Mouse (Mus musculus) bone marrow, adult 2 months (tissue): ENCODE results near the gene Qdpr. TPM values are rescaled to one million over a fixed set of nuclear protein-coding genes. Genes with fewer than 3 reads are reported as not detected.

ENCODE experiments used
- H3K27ac ChIP-seq: fragments of 200-500 bp; 2 replicates; pipeline ENCODE4 v1.5.1; 2012; ENCODE audit warnings: low read depth, mild to moderate bottlenecking, control low read depth, inconsistent platforms, low read length; ENCODE audit not compliant: control insufficient read depth, poor library complexity, insufficient read depth
- H3K4me1 ChIP-seq: fragments of 200-500 bp; 2 replicates; pipeline ENCODE4 v1.6.1; 2011; ENCODE audit warnings: low read length; ENCODE audit not compliant: control insufficient read depth, insufficient read depth
- H3K4me3 ChIP-seq: fragments of 200-500 bp; replicated peaks from 2 replicates; pipeline ENCODE3; 2011; ENCODE audit warnings: mild to moderate bottlenecking, low read depth, low read length, control low read depth; ENCODE audit not compliant: control insufficient read depth
- CTCF ChIP-seq: fragments of 200-500 bp; IDR thresholded peaks from 2 replicates; pipeline ENCODE4 v1.5.1; 2011; ENCODE audit warnings: low read length, control low read depth; ENCODE audit not compliant: control insufficient read depth, insufficient read depth
- POLR2A ChIP-seq: fragments of 200-500 bp; IDR thresholded peaks from 2 replicates; pipeline ENCODE4 v1.6.1; 2011; ENCODE audit warnings: low read depth, mild to moderate bottlenecking, control low read depth, low read length, borderline replicate concordance; ENCODE audit not compliant: control insufficient read depth
- WGBS: fragments of 180-500 bp; shearing (Covaris S2); methylation state at CpG from one replicate; pipeline ENCODE4 v1.1.7; 2018; 5-methylcytosine and 5-hydroxymethylcytosine counted together
- polyA plus RNA-seq: library from polyadenylated mRNA; stranded (reverse); fragments of >200 nt; gene quantifications from 2 replicates; pipeline ENCODE4 v1.2.4, GENCODE M21; 2011; ENCODE audit warnings: low replicate concordance; ENCODE audit not compliant: missing spikeins, insufficient read depth, insufficient read length

The Qdpr gene
- polyA plus RNA-seq, 1 experiment, result 25.8 TPM

GRCm38 (mm10) chr5:45424021-45424886 is 25.8 kb downstream of the Qdpr start:
- Histone ChIP-seq H3K27ac (no peak overlapping the region), H3K4me1 (no peaks in the 10 kb centered on the region), H3K4me3 (no peak overlapping the region)
- 32% methylated on average over 8 of the region's 8 CpGs for WGBS
- TF ChIP-seq CTCF (peak; percentile 69), POLR2A (no peak)

- WGBS, result 68% methylated on average over 12 of the region's 12 CpGs
- H3K27ac ChIP-seq, result no peak overlapping the region
- H3K4me1 ChIP-seq, result no peaks in the 10 kb centered on the region
- no peak overlapping the region for H3K4me3 ChIP-seq
- TF ChIP-seq POLR2A (no peak), CTCF (no peak)
Measured at GRCm38 (mm10) chr5:45421881-45422844, 27.9 kb downstream of the Qdpr start.

DNA sequence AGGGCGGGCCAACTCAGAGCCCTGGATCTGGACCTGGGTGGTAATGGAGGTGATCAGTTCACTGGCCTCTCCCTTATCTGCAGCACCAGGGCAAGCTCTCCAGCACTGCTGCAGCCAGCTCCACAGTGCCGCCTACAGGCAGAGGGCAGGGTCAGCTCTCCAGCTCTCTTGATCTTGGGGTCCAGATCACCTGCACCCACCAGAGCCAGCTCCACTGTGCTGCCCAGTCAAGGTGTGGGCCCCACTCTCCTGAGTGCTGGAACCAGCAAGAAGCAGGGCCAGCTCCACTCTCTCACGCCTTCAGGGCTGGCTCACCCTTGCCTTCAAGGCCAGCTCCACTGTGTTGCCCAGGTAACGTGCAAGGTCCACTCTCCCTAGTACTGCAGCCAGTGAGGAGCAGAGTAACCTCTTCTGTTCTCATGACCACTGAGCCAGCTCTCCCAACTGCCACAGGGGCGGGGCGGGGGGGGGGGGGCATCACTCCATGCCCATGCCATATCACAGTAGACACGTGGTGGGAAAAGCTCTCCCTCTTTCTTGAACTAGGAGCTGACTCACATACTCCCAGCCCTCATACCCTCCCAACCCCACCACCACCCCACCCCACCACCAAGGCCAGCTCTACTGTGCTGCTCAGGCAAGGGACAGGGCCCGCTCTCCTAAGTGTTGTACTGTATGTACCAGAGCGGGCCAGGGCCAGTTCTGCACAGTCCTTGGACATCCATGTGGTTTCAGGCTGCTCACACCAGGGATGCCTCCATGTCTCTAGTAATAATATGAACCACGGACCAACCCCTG is 30.0 kb downstream of the Qdpr start:
- H3K4me3 ChIP-seq, result no peak overlapping the region
- TF ChIP-seq POLR2A (no peak), CTCF (peak; percentile 61)
- no peak overlapping the region; the same call in 1 of the 2 replicates for H3K27ac ChIP-seq
- no peaks in the 10 kb centered on the region for H3K4me1 ChIP-seq
- 78% methylated on average over 10 of the region's 10 CpGs for WGBS

DNA sequence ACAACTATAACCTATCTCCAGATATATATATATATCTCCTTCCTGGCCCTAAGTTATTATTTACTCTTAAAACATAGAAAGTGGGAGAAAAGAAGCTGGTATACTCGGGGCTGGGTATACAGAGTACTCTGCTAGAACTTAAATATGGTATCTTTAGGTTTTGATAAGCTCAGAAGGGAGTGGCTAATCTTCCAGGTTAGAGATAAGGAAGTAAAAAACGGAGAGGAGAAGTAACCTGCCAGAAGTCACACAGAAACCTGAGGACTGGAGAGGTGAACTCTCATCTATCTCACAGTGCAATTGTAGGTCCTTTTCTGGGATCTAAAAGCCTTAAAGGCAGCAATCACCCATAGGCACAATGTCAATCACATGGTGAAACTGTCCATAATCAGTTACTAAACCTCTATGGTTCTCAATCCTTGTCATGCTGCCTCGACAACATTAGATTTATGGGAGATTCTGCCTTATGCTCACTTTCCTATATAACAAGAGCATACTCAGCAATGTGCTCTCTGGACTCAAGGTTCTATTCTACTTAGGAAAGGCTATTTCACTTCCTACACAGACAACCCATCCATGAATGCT is 32.1 kb downstream of the Qdpr start:
- no peak for TF ChIP-seq POLR2A
- TF ChIP-seq CTCF, result no peak
- WGBS, result 29% methylated on average over 3 of the region's 3 CpGs
- H3K4me3 ChIP-seq, result no peak overlapping the region
- no peak overlapping the region for H3K27ac ChIP-seq
- no peaks in the 10 kb centered on the region for H3K4me1 ChIP-seq

GRCm38 (mm10) chr5:45416478-45416877 is 33.6 kb downstream of the Qdpr start:
- TF ChIP-seq CTCF (no peak), POLR2A (no peak)
- no peak overlapping the region for H3K27ac ChIP-seq
- no peaks in the 10 kb centered on the region for H3K4me1 ChIP-seq
- no peak overlapping the region for H3K4me3 ChIP-seq
- WGBS, result 66% methylated on average over 3 of the region's 3 CpGs

GRCm38 (mm10) chr5:45406129-45406528 is 43.9 kb downstream of the Qdpr start:
- no peak for TF ChIP-seq CTCF
- TF ChIP-seq POLR2A, result no peak
- no peaks in the 10 kb centered on the region for H3K4me1 ChIP-seq
- H3K27ac ChIP-seq, result no peak overlapping the region
- H3K4me3 ChIP-seq, result no peak overlapping the region
- WGBS, result 53% methylated on average over 2 of the region's 2 CpGs

DNA sequence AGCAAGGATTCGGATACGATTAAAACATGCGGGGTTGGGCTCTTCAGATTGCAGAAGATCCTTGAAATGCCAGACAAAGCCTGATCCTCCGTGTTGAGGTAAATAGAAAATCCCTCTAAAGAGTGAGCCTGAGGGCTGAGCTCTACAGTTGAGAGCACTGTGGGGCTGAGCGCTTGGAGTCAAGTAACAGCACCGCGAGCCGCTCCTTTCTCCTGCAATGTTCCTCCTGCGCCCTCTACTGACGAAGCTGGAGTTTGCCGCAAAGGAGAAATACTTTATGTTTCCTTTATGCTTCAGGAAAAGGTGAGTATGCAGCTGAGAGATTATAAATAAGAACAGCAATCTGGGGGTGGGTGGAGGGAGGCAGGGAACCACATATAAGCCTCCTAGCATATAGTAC is 47.4 kb downstream of the Qdpr start:
- Histone ChIP-seq H3K4me3 (no peak overlapping the region), H3K27ac (no peak overlapping the region), H3K4me1 (no peaks in the 10 kb centered on the region)
- peak; percentile 69 for TF ChIP-seq CTCF
- TF ChIP-seq POLR2A, result no peak
- WGBS, result 24% methylated on average over 11 of the region's 11 CpGs
